In the genomic region with DNA sequence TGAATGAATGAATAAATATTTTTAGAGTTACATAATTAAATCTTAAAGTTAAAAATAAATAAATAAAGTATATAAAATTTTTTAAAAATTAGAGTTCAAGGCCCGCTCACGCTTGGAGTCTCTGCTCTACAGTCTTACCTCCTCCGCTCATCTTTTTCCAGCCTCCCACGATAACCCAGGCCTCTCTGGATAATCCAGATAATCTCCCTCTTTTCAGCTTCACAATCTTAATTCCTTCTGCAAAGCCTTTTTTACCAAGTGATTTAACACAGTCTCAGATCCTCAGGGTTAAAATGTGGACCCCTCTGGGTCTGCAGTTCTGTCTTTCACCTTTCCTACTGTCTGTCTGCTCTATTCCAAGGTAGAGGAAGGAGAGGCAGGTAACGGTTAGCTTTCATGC, we compare ENCODE assay signal across 30 mouse cellular contexts.
"Had no signal": no experiment of that assay in that cellular context is flagged by ENCODE, and none has a peak within 500 bp of the region (broad histone marks: within the 10 kb centered on the region; RNA-seq: fewer than 3 reads in every experiment).

No protein-coding gene starts in this region.

- H3K4me1 ChIP-seq: limb, embryonic 10.5 days; limb, embryonic 12.5 days; limb, embryonic 13.5 days; limb, embryonic 15.5 days; liver, embryonic 12.5 days; liver, embryonic 13.5 days; liver, embryonic 15.5 days; lung, embryonic 15.5 days; midbrain, embryonic 10.5 days; midbrain, embryonic 12.5 days; midbrain, embryonic 13.5 days; midbrain, embryonic 15.5 days had no signal

- H3K9ac ChIP-seq: limb, embryonic 12.5 days; limb, embryonic 13.5 days; limb, embryonic 15.5 days; liver, embryonic 12.5 days; liver, embryonic 13.5 days; liver, embryonic 14.5 days; liver, embryonic 15.5 days; liver, postnatal 0 days; lung, embryonic 14.5 days; lung, embryonic 15.5 days; midbrain, embryonic 12.5 days; midbrain, embryonic 13.5 days; midbrain, embryonic 15.5 days had no signal

- H3K27ac ChIP-seq: left cerebral cortex, adult 2 months; limb, embryonic 10.5 days; limb, embryonic 12.5 days; limb, embryonic 13.5 days; limb, embryonic 15.5 days; liver, embryonic 12.5 days; liver, embryonic 13.5 days; liver, embryonic 14.5 days; liver, embryonic 15.5 days; lung, embryonic 15.5 days; macrophage; midbrain, embryonic 10.5 days; midbrain, embryonic 12.5 days; midbrain, embryonic 13.5 days; midbrain, embryonic 15.5 days had no signal

- DNase-seq: left cerebral cortex, postnatal 4 days; liver; liver, embryonic 13.5 days; liver, postnatal 0 days; lung, adult 18-20 months; lung, adult 2 months; lung, embryonic 14.5 days; lung, postnatal 10 days; lung, postnatal 14 days; lung, postnatal 36 days; lung, postnatal 4 days; midbrain, embryonic 14.5 days had no signal

- H3K27me3 ChIP-seq: limb, embryonic 12.5 days; limb, embryonic 13.5 days; limb, embryonic 15.5 days; liver, embryonic 15.5 days; lung, embryonic 15.5 days; midbrain, embryonic 15.5 days had no signal

- H3K36me3 ChIP-seq: limb, embryonic 10.5 days; limb, embryonic 12.5 days; limb, embryonic 13.5 days; limb, embryonic 15.5 days; liver, embryonic 12.5 days; liver, embryonic 13.5 days; liver, embryonic 15.5 days; lung, embryonic 15.5 days; midbrain, embryonic 10.5 days; midbrain, embryonic 12.5 days; midbrain, embryonic 13.5 days; midbrain, embryonic 15.5 days had no signal

- H3K4me2 ChIP-seq: limb, embryonic 12.5 days; limb, embryonic 13.5 days; limb, embryonic 15.5 days; liver, embryonic 11.5 days; liver, embryonic 12.5 days; liver, embryonic 13.5 days; liver, embryonic 15.5 days; lung, embryonic 14.5 days; lung, embryonic 15.5 days; midbrain, embryonic 12.5 days; midbrain, embryonic 13.5 days; midbrain, embryonic 15.5 days had no signal

- H3K4me3 ChIP-seq: left cerebral cortex, adult 2 months; limb, embryonic 10.5 days; limb, embryonic 12.5 days; limb, embryonic 13.5 days; limb, embryonic 15.5 days; liver, embryonic 12.5 days; liver, embryonic 13.5 days; liver, embryonic 15.5 days; lung, embryonic 15.5 days; megakaryocyte, embryonic 14.5 days; midbrain, embryonic 10.5 days; midbrain, embryonic 12.5 days; midbrain, embryonic 13.5 days; midbrain, embryonic 15.5 days; myocyte had no signal

- H3K9me3 ChIP-seq: limb, embryonic 10.5 days; limb, embryonic 12.5 days; limb, embryonic 15.5 days; liver, embryonic 12.5 days; liver, embryonic 13.5 days; liver, embryonic 15.5 days; lung, embryonic 15.5 days; midbrain, embryonic 10.5 days; midbrain, embryonic 12.5 days; midbrain, embryonic 13.5 days; midbrain, embryonic 15.5 days had no signal

- ATAC-seq: liver, embryonic 12.5 days; liver, postnatal 0 days; lung, postnatal 0 days; midbrain, embryonic 13.5 days; midbrain, embryonic 15.5 days had no signal
